Mouse (Mus musculus): Measurements from ENCODE around the gene Slc35g3.
A peak's percentile ranks its signal among the peaks of the same experiment; 100 is the strongest.

Gene Slc35g3

DNA sequence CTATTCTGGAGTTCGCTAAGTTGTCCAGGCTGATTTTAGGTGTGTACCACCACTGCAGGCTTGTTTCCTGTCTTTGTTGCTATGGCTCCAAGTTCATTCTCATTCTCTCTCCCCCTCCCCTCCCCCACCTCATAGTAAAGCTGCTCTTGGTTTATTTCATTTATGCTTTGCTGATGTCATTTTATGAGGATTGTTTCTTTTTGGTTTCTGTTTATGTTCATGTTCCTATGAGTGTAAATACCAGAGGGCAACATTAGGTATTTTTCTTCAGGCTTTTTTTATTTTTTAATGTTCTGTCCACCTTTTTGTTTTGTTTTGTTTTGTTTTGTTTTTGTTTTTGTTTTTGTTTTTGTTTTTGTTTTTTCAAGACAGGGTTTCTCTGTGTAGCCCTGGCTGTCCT lies at the start of gene Slc35g3:
TSS of gene Slc35g3 (minus strand) at position 101 of the 400 bp plus-strand sequence.
- DNase-seq (ENCODE audit: low spot score): no peak

DNA sequence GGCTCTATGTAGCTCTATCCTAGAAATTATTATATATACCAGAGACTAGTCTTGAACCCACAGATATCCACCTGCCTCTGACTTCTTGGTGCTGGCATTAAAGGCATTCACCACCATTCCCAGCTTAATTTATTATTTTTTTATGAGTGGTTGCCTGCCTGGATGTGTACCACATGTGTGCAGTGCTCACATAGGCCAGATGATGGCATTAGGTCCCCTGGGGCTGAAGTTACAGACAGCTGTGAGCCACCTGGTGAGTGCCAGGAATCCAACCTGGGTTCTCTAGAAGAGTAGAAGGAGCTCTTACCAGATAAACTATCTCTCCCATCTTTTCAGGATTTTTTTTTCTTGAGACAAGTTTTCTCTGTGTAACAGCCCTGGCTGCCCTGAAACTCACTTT lies 48.5 kb upstream of the Slc35g3 start:
- no peak for DNase-seq (ENCODE audit: low spot score)

DNA sequence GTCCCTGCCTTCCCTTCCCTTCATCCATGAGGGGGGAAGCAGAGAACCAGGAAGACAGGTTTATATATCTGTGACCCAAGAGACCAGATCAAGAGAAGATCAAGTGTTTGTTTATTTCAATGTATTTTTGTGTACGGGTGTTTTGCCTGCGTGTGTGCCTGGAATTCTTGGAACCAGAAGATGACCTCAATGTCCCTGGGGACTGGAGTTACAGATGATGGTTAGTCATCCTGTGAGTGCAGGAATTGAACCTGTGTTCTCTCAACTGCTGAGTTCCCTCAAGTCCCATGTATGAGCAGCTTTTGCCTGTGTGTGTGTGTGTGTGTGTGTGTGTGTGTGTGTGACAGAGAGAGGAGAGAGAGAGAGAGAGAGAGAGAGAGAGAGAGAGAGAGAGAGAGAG lies 45.9 kb upstream of the Slc35g3 start:
- no peak for DNase-seq (ENCODE audit: low spot score)

DNA sequence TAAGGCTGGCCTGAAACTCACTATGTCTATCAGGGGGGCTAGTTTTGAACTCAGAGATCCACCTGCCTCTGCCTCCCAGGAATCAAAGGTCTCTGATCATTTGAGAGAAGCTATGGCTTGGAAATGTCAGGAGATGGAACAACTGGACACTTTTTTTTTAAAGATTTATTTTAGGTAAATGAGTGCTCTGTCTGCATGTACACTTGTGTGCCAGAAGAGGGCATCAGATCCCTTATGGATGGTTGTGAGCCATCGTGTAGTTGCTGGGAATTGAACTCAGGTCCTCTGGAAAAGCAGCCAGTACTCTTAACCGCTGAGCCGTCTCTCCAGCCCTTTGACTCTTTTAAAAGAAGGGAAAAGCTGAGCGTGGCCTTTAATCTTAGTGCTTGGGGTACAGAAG lies 44.6 kb upstream of the Slc35g3 start:
- no peak for DNase-seq (ENCODE audit: low spot score)

DNA sequence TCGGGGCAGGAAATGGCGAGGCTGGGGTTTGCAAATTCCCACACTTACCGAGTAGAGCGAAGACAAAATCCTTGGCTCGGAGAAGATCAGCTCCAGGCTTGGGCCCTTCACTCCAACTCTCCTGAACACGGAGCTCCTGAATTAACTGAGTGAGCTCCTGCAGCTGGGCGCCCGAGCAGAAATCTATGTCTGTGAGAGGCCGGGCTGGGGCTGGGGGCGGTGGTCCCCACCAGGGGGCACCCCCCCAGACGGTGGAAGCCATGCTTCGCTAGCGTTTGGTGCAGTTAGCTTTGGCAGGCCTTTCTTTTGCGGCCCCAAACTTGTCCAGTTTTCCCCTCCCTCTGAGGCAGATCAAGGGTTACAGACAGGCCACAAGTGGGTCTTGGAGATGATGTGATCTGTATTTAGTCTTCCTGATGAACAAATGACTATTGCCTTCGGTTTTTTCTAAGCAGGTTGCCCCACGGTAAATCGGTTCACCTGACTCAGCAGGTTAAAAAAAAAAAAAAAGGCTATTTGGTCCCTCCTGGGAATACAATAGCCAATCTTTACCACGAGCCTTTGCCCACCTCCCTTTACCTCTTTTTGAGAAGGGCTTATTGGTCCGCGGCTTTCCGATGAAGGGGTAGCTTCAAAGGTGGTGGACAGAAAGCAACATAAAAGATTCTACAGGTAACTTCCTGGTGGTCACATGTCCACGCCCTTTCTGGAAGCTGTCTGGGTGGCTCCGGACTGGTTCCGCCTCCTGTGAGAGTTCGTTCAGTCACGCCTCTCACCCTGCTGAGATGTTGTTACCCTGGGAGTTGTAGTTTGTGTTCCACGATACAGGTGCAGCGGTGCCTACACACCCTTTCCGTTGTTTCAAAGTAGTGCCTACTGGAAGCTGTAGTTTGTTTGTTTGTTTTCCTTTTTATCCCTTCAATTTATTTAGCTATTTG lies 43.5 kb upstream of the Slc35g3 start, which contains the start of gene Tmem102:
TSS of gene Tmem102 (minus strand) at position 653 of the 938 bp plus-strand sequence.
- DNase-seq (ENCODE audit: low spot score): no peak

DNA sequence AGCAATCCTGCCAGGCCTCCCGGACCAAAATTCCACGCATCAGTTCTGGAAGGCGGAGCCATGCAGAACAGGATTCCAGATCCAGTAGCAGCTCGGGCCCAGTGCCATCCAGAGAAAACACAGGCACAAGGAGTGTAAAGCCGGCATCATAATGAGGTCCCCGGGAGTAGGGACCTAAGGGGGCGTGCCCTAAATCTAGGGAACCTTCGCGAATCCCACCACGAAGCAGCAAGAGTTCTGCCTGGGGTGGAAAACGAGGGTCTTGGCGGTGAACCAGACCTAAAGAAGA lies 42.8 kb upstream of the Slc35g3 start:
- no peak for DNase-seq (ENCODE audit: low spot score)

DNA sequence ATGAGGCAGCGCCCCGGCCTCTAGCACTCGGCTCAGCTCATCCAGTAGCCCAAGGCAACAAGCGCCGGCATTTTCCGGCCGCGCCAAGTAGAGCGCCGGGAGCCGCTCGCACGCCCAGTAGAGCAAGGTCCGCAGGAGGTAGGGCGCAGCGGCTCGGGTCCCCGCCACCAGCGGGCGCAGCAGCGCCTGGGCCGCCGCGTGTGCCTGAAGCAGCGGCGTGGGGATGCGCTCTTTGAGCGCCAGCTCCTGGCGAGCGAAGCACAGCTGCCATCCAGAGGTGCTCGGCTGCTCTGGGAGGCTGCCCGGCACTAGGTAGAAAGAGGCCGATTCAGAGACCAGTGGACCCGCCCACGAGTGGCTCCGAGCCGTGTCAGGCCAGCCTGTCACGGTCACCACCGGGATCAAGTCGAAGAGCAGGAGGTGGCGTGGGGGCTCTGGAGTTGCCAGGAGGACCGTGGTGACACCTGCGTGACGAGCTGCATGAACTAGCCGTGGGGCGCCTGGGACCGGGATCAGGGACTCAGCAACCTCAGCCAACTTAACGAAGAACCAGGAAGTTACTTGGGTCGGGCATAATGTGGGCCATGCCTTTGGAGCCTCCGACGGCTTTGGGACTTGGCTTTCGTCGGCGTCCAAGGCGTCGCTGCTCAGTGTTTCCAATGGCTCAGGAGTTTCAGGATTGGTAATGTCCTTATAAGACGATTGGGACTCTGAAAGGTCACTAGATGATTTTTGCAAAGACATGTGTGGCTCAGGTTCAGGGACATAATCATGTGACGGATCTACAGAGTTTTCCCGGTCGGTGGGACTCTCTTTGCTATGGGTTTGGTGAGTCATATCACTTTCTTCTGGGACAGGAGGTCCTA lies 42.3 kb upstream of the Slc35g3 start:
- DNase-seq (ENCODE audit: low spot score): no peak

DNA sequence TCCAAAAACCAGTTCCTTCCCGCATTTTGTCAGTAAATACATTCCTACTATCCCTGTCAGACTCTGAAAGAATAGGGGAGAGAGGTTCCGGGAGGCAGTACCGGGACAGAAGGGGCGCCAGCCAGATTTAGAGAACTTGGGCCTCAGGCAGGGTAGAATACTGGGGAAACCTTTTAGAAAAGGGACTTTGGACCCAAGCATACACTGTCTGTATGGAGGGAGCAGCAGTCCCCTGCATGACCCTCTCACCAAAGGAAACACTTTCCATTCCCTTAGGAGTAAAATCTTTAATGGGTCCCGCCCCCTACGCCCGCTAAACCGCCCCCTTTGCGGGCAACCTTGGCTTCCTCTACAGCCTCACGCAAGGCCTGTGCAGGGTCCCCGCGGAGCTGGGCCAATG lies 41.6 kb upstream of the Slc35g3 start:
- DNase-seq (ENCODE audit: low spot score): no peak

DNA sequence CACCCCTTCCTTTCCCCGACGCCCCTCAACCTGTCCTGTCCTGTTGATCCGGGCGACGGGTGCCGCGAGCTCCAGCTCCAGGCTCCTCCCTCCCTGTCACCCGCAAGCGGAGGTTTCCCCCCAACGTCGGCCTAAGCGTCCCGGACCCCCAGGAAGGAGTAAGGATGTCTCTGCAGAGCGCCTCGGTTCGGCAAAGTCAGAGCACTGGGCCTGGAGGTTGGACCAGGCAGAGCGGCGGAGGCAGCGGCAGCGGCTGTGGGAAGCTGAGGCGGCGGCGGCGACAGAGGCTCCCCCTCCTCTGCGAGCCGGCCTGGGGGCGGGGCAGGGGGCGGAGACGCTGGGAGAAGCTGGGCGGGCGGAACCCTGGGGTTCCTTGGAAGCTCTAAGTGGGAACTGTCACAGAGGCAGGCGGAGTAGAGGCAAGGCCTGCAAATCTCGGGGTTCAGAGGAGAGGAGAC lies 40.9 kb upstream of the Slc35g3 start:
- DNase-seq (ENCODE audit: low spot score): no peak

DNA sequence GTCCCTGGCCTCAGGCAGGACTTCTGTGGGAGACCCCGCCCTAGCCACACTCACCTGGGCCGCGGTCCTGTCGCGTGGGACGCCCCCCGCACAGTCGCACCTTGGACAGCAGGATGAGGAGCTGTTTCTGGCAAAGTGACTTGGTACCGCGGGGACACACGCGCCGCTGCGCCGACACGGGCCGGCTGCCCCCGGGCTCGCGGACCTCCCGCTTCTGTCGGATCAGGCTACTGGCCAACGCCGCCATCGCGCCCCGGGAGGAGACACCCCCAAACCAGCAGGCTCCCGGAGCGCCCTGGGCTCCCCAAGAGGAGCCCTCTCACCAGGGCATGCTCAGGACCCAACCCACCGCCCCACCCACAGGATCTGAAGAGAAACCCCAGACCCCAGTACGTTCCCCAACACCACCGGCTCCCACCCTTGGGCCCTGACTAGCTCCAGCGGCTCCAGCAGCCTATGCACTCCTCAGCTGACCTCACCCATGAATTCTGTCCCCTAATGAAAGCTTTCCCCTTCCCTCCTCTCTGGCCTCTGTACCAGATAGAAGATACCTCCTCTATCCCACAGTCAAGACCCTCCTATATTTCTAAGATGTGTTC lies 39.7 kb upstream of the Slc35g3 start, which contains the start of gene Fgf11:
TSS of gene Fgf11 (minus strand) at position 479 of the 599 bp plus-strand sequence.
- DNase-seq (ENCODE audit: low spot score): no peak

DNA sequence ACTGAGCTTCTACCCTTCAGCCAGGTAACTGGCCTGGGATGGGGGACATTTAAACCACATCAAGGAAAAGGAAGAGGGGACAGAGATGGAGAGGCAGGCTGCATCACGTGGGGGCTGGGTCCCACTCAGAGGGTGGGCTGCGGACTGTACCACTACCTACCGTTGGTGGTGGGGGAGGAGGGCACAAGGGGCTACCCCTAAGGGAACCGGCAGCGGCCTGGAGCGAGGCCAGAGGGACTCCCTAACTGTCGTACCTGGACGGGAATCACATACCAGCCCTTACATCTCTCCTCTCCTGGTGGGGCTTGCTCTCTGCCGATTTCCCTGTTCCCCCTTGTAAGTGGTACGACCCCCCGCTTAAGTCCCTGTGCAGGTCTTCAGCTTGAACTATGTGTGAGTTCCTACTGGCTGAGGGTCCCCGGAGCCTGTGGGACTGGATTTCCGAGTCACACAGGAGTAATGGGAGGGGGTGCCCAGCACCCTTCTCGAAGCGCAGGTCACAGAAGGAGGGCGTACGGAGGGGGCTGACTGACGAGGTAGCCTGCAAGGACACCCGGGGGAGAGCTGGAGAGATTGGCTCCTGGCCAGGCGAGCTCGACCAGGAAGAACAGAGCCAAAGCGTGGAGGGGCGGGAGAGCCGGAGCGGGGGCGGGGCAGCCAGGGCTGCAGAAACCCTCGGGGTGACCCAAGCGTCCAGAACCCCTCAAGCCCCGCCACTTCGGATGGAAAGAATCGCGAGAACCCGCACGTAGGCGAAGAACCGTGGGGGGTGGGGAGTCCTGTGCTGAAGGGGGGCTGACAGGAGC lies 38.8 kb upstream of the Slc35g3 start:
- no peak for DNase-seq (ENCODE audit: low spot score)

DNA sequence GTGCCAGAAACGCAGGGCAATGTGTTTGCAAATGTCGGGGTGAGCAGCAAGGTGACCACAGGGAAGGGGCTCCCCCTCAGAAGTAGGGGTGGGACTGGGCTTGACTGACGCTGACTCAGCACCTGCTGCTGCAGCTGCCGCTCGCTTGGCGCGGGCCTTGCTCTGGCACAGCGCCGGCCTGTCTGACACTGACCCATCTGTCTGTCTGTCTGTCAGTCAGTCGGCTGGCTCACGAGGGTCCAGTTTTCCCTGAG lies 38.3 kb upstream of the Slc35g3 start:
- DNase-seq (ENCODE audit: low spot score): no peak

DNA sequence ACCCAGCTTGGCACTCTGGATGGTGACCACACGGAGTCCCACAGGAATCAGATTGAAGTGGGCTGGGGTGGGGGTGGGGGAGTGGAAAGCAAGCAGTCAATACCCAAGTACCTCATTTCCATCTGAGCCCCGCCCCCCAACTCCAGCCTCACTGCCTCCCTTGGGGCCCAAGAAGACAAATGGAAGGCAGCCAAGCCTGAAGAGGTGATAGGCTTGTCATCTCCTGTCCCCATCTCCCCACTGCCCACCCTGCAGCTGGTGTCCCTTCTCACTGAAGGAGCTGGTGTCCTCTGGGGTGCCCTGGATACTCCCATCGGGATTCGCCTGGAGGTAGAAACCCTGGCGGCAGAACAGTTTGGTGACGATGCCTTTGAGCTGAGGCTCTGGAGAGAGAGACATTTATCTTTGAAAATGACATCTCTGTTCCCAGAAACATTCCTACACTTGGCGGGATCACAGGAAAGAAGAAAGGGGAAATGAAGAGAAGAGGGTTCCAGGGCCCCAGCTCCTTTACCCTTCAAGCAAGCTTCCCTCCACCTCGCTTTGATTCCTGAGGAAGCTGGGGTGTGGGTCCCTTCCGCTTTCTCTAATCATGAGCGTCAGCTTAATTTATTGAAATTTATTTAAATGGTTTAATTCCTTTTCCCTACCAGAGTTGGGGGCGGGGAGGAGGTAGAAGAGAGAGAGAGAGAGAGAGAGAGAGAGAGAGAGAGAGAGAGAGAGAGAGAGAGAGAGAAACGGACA lies 37.8 kb upstream of the Slc35g3 start:
- no peak for DNase-seq (ENCODE audit: low spot score)

DNA sequence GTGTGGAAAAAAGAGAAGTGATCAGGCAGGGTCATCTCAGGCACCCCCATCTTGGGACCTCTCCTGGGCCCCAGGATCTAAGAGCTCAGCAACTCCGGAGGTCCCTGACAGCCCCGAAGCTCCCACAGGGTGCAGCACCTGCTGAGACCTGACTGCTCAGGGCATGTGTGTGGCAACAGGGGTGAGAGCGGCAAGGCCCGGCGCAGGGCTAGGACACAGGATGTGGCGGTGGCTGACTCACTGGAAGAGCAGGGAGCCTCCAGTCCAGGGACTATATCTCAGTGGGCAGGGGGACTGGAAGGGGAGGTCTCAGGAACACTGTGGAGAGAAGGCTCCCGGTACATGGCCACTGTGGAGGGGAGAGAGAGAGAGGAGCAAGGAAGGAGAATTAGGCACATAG lies 36.2 kb upstream of the Slc35g3 start:
- no peak for DNase-seq (ENCODE audit: low spot score)

DNA sequence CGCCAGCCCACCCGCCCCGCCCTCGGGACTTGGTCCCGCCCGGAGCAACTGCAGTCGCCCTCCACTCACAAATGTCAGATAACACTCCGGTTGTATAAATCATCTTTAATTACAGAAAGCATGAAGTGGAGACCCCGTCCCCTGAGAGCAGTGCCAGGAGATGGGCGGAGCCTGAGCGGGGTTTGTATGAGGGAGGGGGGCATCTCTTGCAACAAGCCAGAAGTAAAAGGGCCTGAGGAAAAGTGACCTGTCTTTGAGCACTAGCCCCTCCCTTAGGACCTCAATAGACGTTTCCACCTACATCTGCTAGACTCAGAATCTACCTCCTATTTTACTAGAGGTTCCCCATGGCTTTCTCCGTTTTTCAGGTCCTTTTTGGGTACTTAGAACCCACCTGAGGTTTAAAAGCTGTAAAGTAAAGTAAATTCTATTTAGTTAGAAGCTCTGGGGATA lies 34.2 kb upstream of the Slc35g3 start:
- DNase-seq (ENCODE audit: low spot score): no peak

DNA sequence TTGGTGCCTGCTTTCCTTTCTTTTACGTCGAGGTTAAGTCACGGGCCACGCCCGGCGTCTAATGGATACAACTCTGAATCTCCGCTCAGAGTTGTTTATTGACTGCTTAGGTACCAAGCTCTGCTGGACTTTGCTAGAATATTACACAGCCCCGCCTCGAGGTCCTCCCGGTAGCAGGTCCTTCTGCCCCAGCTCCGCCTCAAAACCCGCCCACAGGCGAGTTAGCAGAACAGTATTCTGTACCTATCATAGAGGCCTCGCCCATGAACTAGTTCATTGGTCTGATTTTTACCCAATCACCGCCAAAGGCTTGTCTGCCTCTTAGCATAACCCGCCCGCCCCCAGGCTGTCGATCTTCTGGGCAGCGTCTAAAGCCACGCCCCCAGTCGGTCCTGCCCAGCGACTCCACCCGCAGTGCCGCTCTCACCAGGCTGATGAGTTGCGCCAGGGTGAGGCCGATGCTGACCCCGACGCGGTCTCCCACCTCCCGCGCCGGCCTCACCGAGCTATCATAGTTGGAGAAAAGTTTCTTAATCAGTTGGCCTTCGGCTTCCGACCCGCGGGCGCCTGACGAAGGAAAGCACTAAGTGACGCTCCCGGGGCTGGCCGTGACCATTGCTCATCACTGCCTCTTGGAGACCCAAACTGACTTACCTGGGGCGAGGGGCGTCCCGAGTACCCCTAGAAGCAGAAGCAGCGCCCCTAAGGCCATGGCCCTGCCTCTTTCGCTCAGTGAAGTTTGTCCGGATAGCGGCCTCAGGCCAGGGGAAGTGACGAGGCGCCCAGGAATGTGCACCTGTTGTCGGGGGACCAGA lies 33.6 kb upstream of the Slc35g3 start, which contains the start of gene Chrnb1:
TSS of gene Chrnb1 (minus strand) at position 776 of the 815 bp plus-strand sequence.
- DNase-seq (ENCODE audit: low spot score): peak; percentile 81

DNA sequence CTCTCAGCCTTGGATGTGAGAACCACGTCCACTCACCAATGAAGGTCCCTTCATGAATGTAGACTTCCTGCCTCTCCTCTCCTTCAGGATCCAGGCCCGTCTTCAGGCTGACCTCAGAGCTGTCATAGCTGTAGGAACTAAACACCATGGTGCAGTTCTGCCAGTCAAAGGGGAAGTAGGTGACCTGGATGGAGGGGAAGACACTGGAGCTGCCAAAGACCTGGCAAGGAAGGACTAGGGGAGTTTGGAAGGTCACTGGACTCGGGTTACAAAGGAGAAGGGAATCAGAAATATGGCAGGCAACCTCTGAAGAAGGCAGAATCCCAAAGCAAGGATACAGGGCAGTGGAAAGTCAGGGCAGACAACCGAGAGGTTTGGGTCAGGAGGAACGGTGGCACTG lies 31.7 kb upstream of the Slc35g3 start:
- no peak for DNase-seq (ENCODE audit: low spot score)

DNA sequence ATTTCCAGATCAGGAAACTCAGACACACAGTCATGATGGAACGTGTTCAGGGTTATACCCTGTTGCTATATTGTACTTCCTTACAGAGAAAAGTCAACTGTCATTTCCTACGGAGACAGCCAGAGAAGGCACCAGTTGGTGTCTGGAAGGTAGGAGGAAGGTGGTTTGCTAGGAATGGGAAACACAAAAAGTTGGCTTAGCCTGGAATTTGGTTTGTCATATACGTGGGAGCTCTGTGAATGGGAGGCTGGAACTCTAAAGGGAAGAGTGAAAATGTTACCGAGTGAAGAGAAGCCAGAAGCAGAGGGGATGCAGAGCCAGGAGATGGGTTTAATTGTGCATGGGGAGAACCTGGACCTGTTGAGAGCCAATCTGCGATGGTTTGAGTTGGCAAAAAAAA lies 29.7 kb upstream of the Slc35g3 start:
- no peak for DNase-seq (ENCODE audit: low spot score)

DNA sequence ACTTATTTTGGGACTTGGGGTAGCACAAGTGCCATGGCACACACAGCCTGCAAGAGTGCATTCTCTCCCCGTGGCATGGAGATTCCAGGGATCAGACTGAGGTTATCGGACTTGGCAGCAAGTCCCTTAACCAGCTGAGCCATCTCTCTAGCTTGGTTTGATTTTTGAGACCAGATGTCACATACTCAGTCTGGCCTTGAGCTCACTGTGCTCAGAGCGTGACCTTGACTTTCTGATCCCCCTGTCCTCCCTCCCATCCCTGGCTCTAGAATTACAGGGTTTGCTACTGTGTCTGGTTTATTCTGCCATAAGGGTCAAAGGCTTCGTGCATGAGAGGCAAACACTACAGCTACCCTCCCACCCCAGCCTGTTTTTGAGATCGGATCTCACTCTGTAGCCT lies 27.7 kb upstream of the Slc35g3 start:
- no peak for DNase-seq (ENCODE audit: low spot score)

DNA sequence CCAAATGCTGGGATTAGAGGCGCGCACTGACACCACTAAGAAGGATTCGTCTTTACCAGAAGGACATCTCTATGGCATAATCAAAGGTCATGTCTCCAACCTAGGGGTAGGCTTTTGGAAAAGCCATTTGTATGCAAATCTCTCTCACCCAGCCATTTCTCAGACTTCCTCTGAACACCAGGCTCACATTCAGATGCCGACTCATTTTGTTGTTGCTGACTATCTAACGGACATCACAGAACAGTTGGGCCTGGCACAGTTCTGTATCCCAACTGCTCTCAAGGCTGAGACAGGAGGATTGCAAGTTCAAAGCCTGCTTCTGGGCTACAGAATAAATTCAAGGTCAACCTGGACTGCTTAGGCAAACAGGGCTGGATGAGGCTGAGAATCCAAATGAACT lies 25.5 kb upstream of the Slc35g3 start:
- no peak for DNase-seq (ENCODE audit: low spot score)

Data from layer of hippocampus, adult 9-10 months (tissue).